Mouse (Mus musculus) neural tube, embryonic 14.5 days (tissue): ENCODE measurements around the gene Fn1. TPM values are rescaled to one million over a fixed set of nuclear protein-coding genes. Genes with fewer than 3 reads are reported as not detected.
A peak's percentile ranks its signal among the peaks of the same experiment; 100 is the strongest.

Experiments used
- ATAC-seq: fragments of 200-750 bp; cut with Nextera tagmentation; 2 replicates; pipeline ENCODE4 v1.8.0; 2017; ENCODE audit warnings: low read depth, mild to moderate bottlenecking, moderate TSS enrichment, moderate library complexity
- H3K27ac ChIP-seq: fragments of 300-500 bp; sonication (generic); 2 replicates; pipeline ENCODE4 v1.5.1; 2014; ENCODE audit warnings: low read depth, mild to moderate bottlenecking, control low read depth, low read length, moderate library complexity, mixed read lengths
- H3K27me3 ChIP-seq: fragments of 300-500 bp; sonication (generic); 2 replicates; pipeline ENCODE4 v1.6.1; 2014; ENCODE audit warnings: low read length; ENCODE audit not compliant: control insufficient read depth, insufficient read depth
- H3K36me3 ChIP-seq: fragments of 300-500 bp; sonication (generic); 2 replicates; pipeline ENCODE4 v1.6.1; 2014; ENCODE audit warnings: low read length, mixed read lengths; ENCODE audit not compliant: control insufficient read depth, insufficient read depth
- H3K4me1 ChIP-seq: fragments of 300-500 bp; sonication (generic); 2 replicates; pipeline ENCODE4 v1.6.1; 2014; ENCODE audit warnings: low read length; ENCODE audit not compliant: control insufficient read depth, insufficient read depth
- H3K4me2 ChIP-seq: fragments of 300-500 bp; sonication (generic); 2 replicates; pipeline ENCODE4 v1.6.1; 2014; ENCODE audit warnings: mild to moderate bottlenecking, low read depth, low read length, control low read depth
- H3K4me3 ChIP-seq: fragments of 300-500 bp; sonication (generic); 2 replicates; pipeline ENCODE4 v1.5.1; 2014; ENCODE audit warnings: low read depth, low read length, control low read depth, mixed read lengths
- H3K9ac ChIP-seq: fragments of 300-500 bp; sonication (generic); replicated peaks from 2 replicates; pipeline ENCODE4 v1.6.1; 2014; ENCODE audit warnings: low read depth, mild to moderate bottlenecking, control low read depth, low read length, mixed read lengths
- H3K9me3 ChIP-seq: fragments of 300-500 bp; sonication (generic); 2 replicates; pipeline ENCODE4 v1.6.1; 2016; ENCODE audit warnings: low read length; ENCODE audit not compliant: control insufficient read depth
- WGBS: fragments of 180-500 bp; shearing (Covaris S2); extraction: QIAGEN DNeasy Blood & Tissue Kit; methylation state at CpG from one replicate; pipeline ENCODE4 v1.1.7; 2014; 5-methylcytosine and 5-hydroxymethylcytosine counted together
- polyA plus RNA-seq: library from polyadenylated mRNA; unstranded; fragments of >200 nt; fragmentation: Nextera tagmentation; extraction: Ambion mirVana; gene quantifications from 2 replicates; pipeline ENCODE4 v1.2.1, GENCODE M21; 2014

Fn1 gene
- polyA plus RNA-seq, 1 experiment from 2014 or later: 18.5 TPM

- Histone ChIP-seq H3K4me3 (no peak overlapping the region), H3K9me3 (no peaks in the 10 kb centered on the region), H3K27me3 (no peaks in the 10 kb centered on the region), H3K36me3 (peaks cover 49% of the 10 kb centered on the region), H3K4me1 (no peaks in the 10 kb centered on the region), H3K27ac (no peak overlapping the region), H3K4me2 (no peak overlapping the region), H3K9ac (no peak overlapping the region)
- no peak for ATAC-seq
- WGBS: 95% methylated on average over 7 of the region's 7 CpGs
Measured at GRCm38 (mm10) chr1:71575987-71576386, 77.0 kb downstream of the Fn1 start.

GRCm38 (mm10) chr1:71570116-71570515 is 82.9 kb downstream of the Fn1 start:
- Histone ChIP-seq H3K4me1 (no peaks in the 10 kb centered on the region), H3K27me3 (no peaks in the 10 kb centered on the region), H3K4me3 (no peak overlapping the region), H3K36me3 (peaks cover 33% of the 10 kb centered on the region), H3K9ac (no peak overlapping the region), H3K9me3 (no peaks in the 10 kb centered on the region), H3K4me2 (no peak overlapping the region), H3K27ac (no peak overlapping the region)
- no peak for ATAC-seq
- WGBS: 81% methylated on average over 4 of the region's 4 CpGs

- Histone ChIP-seq H3K27ac (no peak overlapping the region), H3K9ac (no peak overlapping the region), H3K4me2 (no peak overlapping the region), H3K4me3 (no peak overlapping the region), H3K4me1 (no peaks in the 10 kb centered on the region), H3K9me3 (no peaks in the 10 kb centered on the region), H3K27me3 (no peaks in the 10 kb centered on the region), H3K36me3 (peaks cover 38% of the 10 kb centered on the region)
- ATAC-seq: no peak
- 82% methylated on average over 16 of the region's 16 CpGs for WGBS
Measured at GRCm38 (mm10) chr1:71567884-71568605, 85.0 kb downstream of the Fn1 start.

- Histone ChIP-seq H3K27ac (no peak overlapping the region), H3K4me1 (no peaks in the 10 kb centered on the region), H3K27me3 (no peaks in the 10 kb centered on the region), H3K36me3 (peaks cover 20% of the 10 kb centered on the region; the same call in 1 of the 2 replicates), H3K4me2 (no peak overlapping the region), H3K9me3 (no peaks in the 10 kb centered on the region), H3K4me3 (no peak overlapping the region), H3K9ac (no peak overlapping the region)
- no peak for ATAC-seq
- WGBS: 89% methylated on average over 7 of the region's 7 CpGs
Measured at GRCm38 (mm10) chr1:71564291-71564690, 88.7 kb downstream of the Fn1 start.

- no peaks in the 10 kb centered on the region for H3K9me3 ChIP-seq
- 97% methylated on average over 4 of the region's 4 CpGs for WGBS
- H3K27me3 ChIP-seq: no peaks in the 10 kb centered on the region
- no peak overlapping the region for H3K9ac ChIP-seq
- ATAC-seq: no peak
- no peak overlapping the region for H3K4me2 ChIP-seq
- H3K4me1 ChIP-seq: peaks cover 8% of the 10 kb centered on the region
- H3K27ac ChIP-seq: no peak overlapping the region
- H3K36me3 ChIP-seq: peaks cover 13% of the 10 kb centered on the region; the same call in 1 of the 2 replicates
- H3K4me3 ChIP-seq: no peak overlapping the region
Measured at GRCm38 (mm10) chr1:71560626-71561025, 92.4 kb downstream of the Fn1 start.

- Histone ChIP-seq H3K36me3 (no peaks in the 10 kb centered on the region), H3K27ac (peak within 1 kb of the TSS; percentile 48), H3K9me3 (no peaks in the 10 kb centered on the region), H3K27me3 (no peaks in the 10 kb centered on the region), H3K4me1 (peaks cover 8% of the 10 kb centered on the region), H3K4me2 (peak within 1 kb of the TSS; percentile 95), H3K4me3 (peak within 1 kb of the TSS; percentile 61), H3K9ac (peak within 1 kb of the TSS; percentile 83)
- ATAC-seq: peak; percentile 98
- WGBS: under 1% methylated on average over 55 of the region's 55 CpGs
Measured at GRCm38 (mm10) chr1:71556688-71557612, 96.0 kb downstream of the Fn1 start, which contains the start of gene Atic. Atic (plus strand) TSS chr1:71557150.

GRCm38 (mm10) chr1:71550626-71551195 is 102.3 kb downstream of the Fn1 start:
- Histone ChIP-seq H3K9ac (no peak overlapping the region), H3K4me1 (no peaks in the 10 kb centered on the region), H3K36me3 (no peaks in the 10 kb centered on the region), H3K4me3 (no peak overlapping the region), H3K27ac (no peak overlapping the region), H3K4me2 (no peak overlapping the region), H3K27me3 (no peaks in the 10 kb centered on the region), H3K9me3 (no peaks in the 10 kb centered on the region)
- WGBS: 84% methylated on average over 10 of the region's 10 CpGs
- ATAC-seq: no peak

GRCm38 (mm10) chr1:71540437-71540836 is 112.6 kb downstream of the Fn1 start:
- Histone ChIP-seq H3K36me3 (no peaks in the 10 kb centered on the region), H3K4me1 (no peaks in the 10 kb centered on the region), H3K27me3 (no peaks in the 10 kb centered on the region), H3K4me3 (no peak overlapping the region), H3K27ac (no peak overlapping the region), H3K9me3 (no peaks in the 10 kb centered on the region), H3K4me2 (no peak overlapping the region), H3K9ac (no peak overlapping the region)
- no peak for ATAC-seq
- 62% methylated on average over 3 of the region's 3 CpGs for WGBS
